Mouse (Mus musculus): Measurements from ENCODE around the gene Gm8439. TPM values are rescaled to one million over a fixed set of nuclear protein-coding genes. Genes with fewer than 3 reads are reported as not detected.
A peak's percentile ranks its signal among the peaks of the same experiment; 100 is the strongest.
"Not testable (repeated sequence)": the region's sequence is repeated elsewhere in the genome, so short reads cannot be mapped to it uniquely, and the experiment has no call there.

Gene Gm8439
- polyA plus RNA-seq, 1 experiment from 2014 or later = not detected

DNA sequence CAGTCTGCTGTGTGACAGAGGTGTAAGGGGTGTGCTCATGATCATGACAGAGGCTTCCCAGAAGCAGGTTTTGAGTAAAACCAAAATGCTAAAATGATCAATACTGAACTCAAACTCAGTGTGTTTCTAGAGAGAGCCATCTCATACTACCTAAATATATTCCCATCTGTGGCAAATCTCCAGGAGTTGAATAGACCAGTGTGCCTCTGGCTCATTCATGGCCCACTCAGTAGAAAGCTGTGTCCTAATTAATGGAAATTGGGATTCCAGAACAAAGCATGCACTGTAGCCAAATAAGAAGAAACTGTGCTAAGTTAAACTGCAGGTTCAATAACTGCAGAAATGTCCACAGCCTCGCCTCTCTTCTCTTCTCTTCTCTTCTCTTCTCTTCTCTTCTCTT lies 1.6 kb upstream of the Gm8439 start:
- no peak overlapping the region for H3K4me3 ChIP-seq
- no peak overlapping the region for H3K4me2 ChIP-seq
- ATAC-seq (ENCODE audit: low read depth) = no peak
- H3K4me1 ChIP-seq (replicated peaks) = peaks cover 4% of the 10 kb centered on the region; the same call in 1 of the 2 replicates
- H3K9me3 ChIP-seq = no peaks in the 10 kb centered on the region
- peaks cover 12% of the 10 kb centered on the region for H3K27me3 ChIP-seq
- WGBS = 48% methylated on average over 1 of the region's 1 CpGs
- H3K36me3 ChIP-seq = no peaks in the 10 kb centered on the region
- no peak overlapping the region for H3K9ac ChIP-seq
- H3K27ac ChIP-seq (replicated peaks) = no peak overlapping the region

DNA sequence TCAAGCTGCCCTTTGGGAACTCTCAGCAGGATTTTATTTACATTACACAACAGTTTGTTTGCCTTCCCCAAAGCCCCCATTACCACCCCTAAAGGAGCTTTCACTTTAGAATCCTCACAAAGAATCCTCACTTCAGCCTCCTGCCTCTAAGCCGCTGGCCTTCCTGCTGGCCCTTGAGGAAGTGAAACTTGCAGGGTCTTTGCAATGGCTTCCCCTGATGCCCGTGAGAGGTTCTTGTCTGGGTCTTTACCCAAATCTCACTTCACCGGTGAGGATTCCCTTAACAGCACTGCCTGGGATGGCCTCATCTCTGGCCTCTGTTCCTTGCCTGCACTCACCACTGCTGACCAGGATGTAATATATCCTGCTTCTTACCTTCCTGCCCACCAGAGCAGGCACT lies 525 bp downstream of the Gm8439 start:
- Histone ChIP-seq H3K27me3 (peaks cover 12% of the 10 kb centered on the region), H3K9ac (no peak overlapping the region), H3K36me3 (no peaks in the 10 kb centered on the region), H3K4me1 (replicated peaks) (peaks cover 4% of the 10 kb centered on the region; the same call in 1 of the 2 replicates), H3K9me3 (no peaks in the 10 kb centered on the region), H3K4me3 (no peak overlapping the region), H3K4me2 (no peak overlapping the region), H3K27ac (replicated peaks) (no peak overlapping the region)
- ATAC-seq (ENCODE audit: low read depth) = 0 out of 2 replicates have a peak, but pooled peaks have one; percentile 32
- WGBS = 18% methylated on average over 3 of the region's 3 CpGs

DNA sequence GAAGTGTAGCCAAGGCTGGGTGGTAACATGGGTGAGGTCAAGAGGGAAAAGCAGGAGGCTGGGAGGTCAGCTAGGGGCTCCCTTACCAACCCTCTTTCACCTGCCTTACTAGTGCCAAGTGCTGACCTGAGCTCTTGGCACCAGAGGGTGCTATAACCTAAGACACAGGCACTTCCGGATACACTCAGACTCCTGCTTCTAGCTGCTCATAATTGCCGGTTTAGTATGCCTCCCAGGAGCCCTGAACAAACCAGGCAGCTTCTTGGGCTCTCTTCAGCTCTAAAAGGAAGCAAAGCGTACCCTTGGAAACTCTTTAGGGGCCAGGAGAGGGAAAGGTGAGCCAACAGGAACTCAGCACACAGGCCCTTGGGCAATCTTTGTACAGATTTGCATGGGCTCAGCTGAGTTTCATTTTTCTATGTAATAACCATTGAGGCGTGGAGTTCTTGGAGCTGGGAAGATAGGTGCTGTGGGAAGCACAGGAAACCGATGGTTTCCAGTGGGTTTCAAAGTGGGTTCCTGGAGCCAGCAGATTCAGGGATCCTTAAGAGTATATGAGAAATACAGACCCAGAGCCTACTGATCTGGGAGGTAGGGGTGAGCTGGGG lies 1.4 kb downstream of the Gm8439 start:
- H3K9me3 ChIP-seq = no peaks in the 10 kb centered on the region
- H3K4me1 ChIP-seq (replicated peaks) = peaks cover 4% of the 10 kb centered on the region; the same call in 1 of the 2 replicates
- H3K27me3 ChIP-seq = peaks cover 12% of the 10 kb centered on the region
- H3K9ac ChIP-seq = no peak overlapping the region
- H3K4me2 ChIP-seq = no peak overlapping the region
- no peaks in the 10 kb centered on the region for H3K36me3 ChIP-seq
- ATAC-seq (ENCODE audit: low read depth) = peak; percentile 95
- H3K4me3 ChIP-seq = no peak overlapping the region
- 37% methylated on average over 5 of the region's 5 CpGs for WGBS
- H3K27ac ChIP-seq (replicated peaks) = no peak overlapping the region

DNA sequence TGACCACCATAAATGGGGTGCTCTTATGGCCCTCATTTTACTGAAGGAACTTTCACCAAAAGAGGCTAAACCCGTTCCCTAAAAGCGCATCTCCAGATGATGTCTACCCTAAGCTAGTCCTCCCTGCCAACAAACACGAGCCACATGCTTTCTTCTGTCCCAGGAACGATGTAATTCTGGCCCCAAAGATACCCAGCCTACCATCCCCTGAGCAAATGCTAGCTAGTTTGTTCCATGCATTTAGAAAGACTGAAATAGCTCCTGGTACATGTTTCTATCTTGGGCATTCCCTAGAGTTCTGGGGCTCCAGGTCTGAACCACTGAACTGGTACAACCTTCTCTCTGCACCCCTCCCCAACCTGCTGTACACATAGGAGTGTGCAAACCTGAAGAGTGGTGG lies 2.4 kb downstream of the Gm8439 start:
- no peak overlapping the region for H3K4me3 ChIP-seq
- peaks cover 4% of the 10 kb centered on the region; the same call in 1 of the 2 replicates for H3K4me1 ChIP-seq (replicated peaks)
- H3K27me3 ChIP-seq = peaks cover 12% of the 10 kb centered on the region
- no peak overlapping the region for H3K4me2 ChIP-seq
- WGBS = 88% methylated on average over 4 of the region's 4 CpGs
- H3K9me3 ChIP-seq = no peaks in the 10 kb centered on the region
- H3K9ac ChIP-seq = no peak overlapping the region
- H3K27ac ChIP-seq (replicated peaks) = no peak overlapping the region
- no peak for ATAC-seq (ENCODE audit: low read depth)
- no peaks in the 10 kb centered on the region for H3K36me3 ChIP-seq

DNA sequence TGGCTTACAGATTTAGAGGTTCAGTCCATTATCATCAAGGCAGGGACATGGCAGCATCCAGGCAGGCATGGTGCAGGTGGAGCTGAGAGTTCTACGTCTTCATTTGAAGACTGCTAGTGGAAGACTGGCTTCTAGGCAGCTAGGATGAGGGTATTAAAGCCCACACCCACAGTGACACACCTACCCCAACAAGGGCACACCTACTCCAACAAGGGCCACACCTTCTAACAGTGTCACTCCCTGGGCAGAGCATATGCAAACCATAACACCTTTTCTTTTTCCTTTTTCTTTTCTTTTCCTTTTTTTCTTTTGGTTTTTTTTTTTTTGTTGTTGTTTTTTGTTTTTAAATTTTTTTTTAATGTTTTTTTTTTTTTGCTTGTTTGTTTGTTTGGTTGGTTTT lies 7.7 kb downstream of the Gm8439 start:
- not testable (repeated sequence) for H3K4me2 ChIP-seq; H3K36me3 ChIP-seq; H3K4me1 ChIP-seq (replicated peaks); H3K4me3 ChIP-seq; ATAC-seq (ENCODE audit: low read depth); H3K9me3 ChIP-seq; H3K27me3 ChIP-seq; H3K9ac ChIP-seq; H3K27ac ChIP-seq (replicated peaks)
- 87% methylated on average over 1 of the region's 1 CpGs for WGBS

DNA sequence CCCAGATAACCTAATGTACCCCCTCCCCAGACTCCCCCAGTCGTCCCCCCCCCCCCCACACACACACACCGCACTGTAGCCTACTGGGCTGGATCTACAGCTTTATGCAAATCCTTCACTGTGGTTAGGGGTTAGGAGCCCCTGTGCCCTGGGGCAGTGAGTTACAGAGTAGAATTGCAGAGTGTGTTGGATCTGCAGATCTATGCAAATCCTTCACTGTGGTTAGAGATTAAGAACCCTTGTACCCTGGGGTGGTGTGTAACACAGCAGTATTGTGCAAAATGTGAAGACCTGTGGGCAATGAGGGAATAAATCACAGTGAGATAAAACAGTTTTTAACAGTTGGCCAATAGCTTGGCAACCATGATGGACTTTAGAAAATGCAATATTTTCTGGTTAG lies 10.4 kb downstream of the Gm8439 start:
- ATAC-seq (ENCODE audit: low read depth) = no peak
- WGBS = 11% methylated on average over 2 of the region's 2 CpGs
- H3K27me3 ChIP-seq = no peaks in the 10 kb centered on the region
- H3K36me3 ChIP-seq = no peaks in the 10 kb centered on the region
- no peaks in the 10 kb centered on the region for H3K4me1 ChIP-seq (replicated peaks)
- H3K4me2 ChIP-seq = no peak overlapping the region
- no peak overlapping the region for H3K27ac ChIP-seq (replicated peaks)
- no peak overlapping the region for H3K9ac ChIP-seq
- no peak overlapping the region for H3K4me3 ChIP-seq
- H3K9me3 ChIP-seq = no peaks in the 10 kb centered on the region

DNA sequence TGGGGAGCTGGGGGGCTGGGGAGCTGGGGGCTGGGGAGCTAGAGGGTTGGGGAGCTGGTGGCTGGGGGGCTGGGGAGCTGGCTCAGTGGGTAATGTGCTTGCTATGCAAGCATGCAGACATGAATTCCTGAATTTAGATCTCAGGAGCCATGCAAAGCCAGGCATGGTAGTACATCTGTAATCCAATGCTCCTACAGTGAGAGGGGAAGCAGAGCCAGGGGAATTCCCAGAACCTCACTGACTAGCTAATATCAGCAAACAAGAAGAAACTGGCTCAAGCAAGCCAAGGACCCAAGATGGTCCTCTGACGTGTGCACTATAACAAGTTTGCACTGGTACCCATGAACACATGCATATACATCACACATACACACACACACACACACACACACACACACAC lies 13.2 kb downstream of the Gm8439 start:
- ATAC-seq (ENCODE audit: low read depth) = no peak
- H3K9ac ChIP-seq = no peak overlapping the region

DNA sequence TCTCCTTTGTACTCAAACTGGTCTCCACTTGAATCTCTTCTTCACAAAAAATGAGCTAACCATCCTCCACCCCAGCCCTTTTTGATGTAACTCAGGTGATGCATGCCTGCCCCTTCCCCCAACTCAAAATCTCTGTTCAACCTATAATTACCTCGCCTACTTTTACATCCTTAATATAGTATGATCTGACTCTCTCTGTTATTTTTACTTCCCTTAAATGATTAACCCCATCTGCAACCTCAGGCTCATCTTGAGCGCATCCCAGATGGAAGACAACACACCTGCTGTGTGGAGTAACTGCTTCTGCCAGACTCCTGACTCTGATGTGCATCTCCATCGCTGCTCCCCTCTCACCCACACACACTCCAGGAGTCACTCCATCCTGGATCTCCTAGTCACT lies 14.1 kb downstream of the Gm8439 start:
- no peaks in the 10 kb centered on the region; the same call in 1 of the 2 replicates for H3K4me1 ChIP-seq (replicated peaks)
- H3K4me2 ChIP-seq = no peak overlapping the region
- no peaks in the 10 kb centered on the region for H3K27me3 ChIP-seq
- WGBS = 83% methylated on average over 3 of the region's 3 CpGs
- H3K9me3 ChIP-seq = no peaks in the 10 kb centered on the region
- no peak overlapping the region for H3K9ac ChIP-seq
- no peak overlapping the region for H3K27ac ChIP-seq (replicated peaks)
- no peak overlapping the region for H3K4me3 ChIP-seq
- no peak for ATAC-seq (ENCODE audit: low read depth)
- no peaks in the 10 kb centered on the region for H3K36me3 ChIP-seq

More for the DNA sequence above, 13.2 kb downstream of the Gm8439 start:
- no peaks in the 10 kb centered on the region for H3K9me3 ChIP-seq
- 100% methylated on average over 1 of the region's 1 CpGs for WGBS
- H3K4me3 ChIP-seq = no peak overlapping the region
- H3K36me3 ChIP-seq = no peaks in the 10 kb centered on the region
- no peaks in the 10 kb centered on the region for H3K27me3 ChIP-seq
- H3K4me1 ChIP-seq (replicated peaks) = no peaks in the 10 kb centered on the region
- H3K4me2 ChIP-seq = no peak overlapping the region
- no peak overlapping the region for H3K27ac ChIP-seq (replicated peaks)

DNA sequence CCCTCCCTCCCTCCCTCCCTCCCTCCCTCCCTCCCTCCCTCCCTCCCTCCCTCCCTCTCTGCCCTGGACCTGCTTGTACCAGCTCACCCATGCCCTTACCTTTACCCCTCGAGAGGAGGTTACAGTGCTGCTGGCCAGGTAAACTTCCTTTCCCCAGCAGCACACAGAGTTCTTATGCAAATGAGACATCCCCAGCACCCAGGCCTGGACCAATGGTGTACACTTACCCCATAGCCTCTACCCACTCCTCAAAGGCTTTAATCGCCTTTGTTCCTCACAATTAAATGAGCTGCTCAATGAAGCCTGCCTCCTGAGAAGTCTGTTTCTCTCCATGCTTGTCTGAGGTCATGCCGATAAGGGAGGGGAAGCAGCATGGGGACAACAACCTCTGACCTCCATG lies 18.4 kb downstream of the Gm8439 start:
- ATAC-seq (ENCODE audit: low read depth) = peak; percentile 21; the same call in 1 of the 2 replicates
- Histone ChIP-seq H3K9me3 (no peaks in the 10 kb centered on the region), H3K27ac (replicated peaks) (no peak overlapping the region), H3K4me2 (no peak overlapping the region), H3K4me3 (no peak overlapping the region), H3K4me1 (replicated peaks) (peaks cover 2% of the 10 kb centered on the region; the same call in 1 of the 2 replicates), H3K36me3 (no peaks in the 10 kb centered on the region), H3K9ac (no peak overlapping the region), H3K27me3 (no peaks in the 10 kb centered on the region)
- 23% methylated on average over 3 of the region's 3 CpGs for WGBS

DNA sequence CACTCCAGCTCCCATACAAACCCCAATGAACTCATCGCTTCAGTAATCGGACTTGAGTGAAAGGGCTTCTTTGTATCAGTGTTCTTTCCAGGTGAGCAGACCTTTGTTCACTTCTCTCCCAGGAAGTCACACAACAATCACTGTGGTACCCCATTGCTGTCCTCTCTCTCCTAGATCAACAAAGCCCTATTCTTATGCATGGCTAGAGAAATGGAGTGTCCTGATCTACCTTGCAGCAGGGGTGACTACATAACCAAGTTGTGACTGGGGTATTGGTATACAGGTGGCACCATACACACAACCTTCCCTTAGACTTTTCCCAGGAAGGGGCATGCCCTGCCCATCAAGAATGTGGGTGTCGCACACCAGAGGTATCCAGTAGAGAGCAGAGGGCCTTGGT lies 22.5 kb downstream of the Gm8439 start:
- Histone ChIP-seq H3K4me2 (no peak overlapping the region), H3K9me3 (no peaks in the 10 kb centered on the region), H3K4me1 (replicated peaks) (peaks cover 23% of the 10 kb centered on the region), H3K4me3 (no peak overlapping the region), H3K9ac (no peak overlapping the region), H3K27me3 (no peaks in the 10 kb centered on the region), H3K27ac (replicated peaks) (no peak overlapping the region), H3K36me3 (no peaks in the 10 kb centered on the region)
- no peak for ATAC-seq (ENCODE audit: low read depth)
- 86% methylated on average over 3 of the region's 3 CpGs for WGBS

DNA sequence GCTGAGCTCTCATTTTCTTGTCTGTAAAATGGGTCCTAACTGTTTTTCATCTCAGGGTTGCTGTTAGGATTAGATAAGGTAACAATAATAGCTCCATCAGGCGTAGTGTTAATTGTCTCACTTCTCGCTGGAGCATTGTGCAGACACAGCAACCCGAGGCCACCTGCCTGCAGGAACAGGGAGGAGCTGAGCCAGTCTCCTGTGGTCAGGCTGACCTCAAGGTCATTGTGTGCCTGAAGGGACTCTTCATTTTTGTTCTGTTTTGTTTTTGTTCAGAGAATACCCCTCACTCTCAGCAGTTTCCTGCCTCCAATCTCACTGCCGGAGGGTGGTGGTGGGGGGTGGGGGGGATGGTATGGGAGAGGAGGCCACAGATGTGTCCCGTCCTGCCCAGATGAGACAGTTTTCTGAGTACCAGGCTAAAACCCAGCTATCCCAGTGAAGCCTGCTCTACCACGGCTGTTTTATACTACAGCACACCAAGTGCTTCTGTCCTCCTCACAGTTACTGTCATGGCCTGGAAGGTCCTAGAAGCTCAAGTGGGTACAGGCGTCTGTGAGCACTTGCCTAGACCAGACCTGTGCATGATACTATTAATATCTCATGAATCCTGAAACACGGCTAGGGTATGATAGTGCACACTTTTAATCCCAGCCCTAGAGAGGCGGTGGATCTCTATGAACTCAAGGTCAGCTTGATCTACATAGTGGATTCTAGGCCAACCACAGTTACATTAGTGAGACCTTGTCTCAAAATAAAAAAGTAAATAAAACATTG lies 23.9 kb downstream of the Gm8439 start:
- Histone ChIP-seq H3K36me3 (no peaks in the 10 kb centered on the region), H3K4me2 (no peak overlapping the region), H3K9ac (no peak overlapping the region), H3K4me1 (replicated peaks) (peaks cover 31% of the 10 kb centered on the region), H3K4me3 (no peak overlapping the region), H3K27ac (replicated peaks) (0 out of 2 replicates have a peak overlapping the region, but pooled peaks have one; percentile 18), H3K9me3 (no peaks in the 10 kb centered on the region), H3K27me3 (no peaks in the 10 kb centered on the region)
- no peak; the same call in 1 of the 2 replicates for ATAC-seq (ENCODE audit: low read depth)
- 24% methylated on average over 9 of the region's 9 CpGs for WGBS

DNA sequence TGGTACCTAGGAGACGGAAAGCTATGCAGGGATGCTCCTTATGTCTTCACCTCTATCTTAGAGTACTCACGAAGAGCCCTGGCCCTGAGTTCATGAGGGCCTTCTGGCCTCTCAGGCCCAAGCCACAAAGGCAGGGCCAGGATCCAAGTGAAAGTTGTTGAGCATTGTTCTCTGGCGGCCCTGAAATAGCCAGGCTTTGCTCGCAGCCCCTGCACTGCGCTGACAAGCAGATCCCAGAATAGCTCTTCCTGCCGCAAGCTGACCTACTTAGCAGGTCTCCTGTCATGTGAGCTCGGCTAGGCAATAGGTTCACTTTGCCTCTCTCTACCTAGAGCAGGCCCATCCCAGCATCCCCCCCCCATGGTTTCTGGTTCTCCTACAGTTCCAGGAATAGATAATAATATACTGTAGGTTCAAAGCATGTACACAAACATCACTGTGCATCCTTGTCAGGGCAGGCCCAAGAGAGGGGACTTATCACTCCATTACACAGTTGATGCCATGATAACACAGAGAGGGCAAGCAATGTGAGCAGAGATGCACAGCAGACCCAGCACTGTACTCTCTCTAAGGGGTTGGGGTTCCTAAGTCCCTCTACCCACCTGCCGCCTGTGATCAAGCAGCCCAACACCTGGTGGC lies 25.3 kb downstream of the Gm8439 start:
- 57% methylated on average over 8 of the region's 8 CpGs for WGBS
- Histone ChIP-seq H3K9ac (peak overlapping the region; percentile 5; the same call in 1 of the 2 replicates), H3K4me1 (replicated peaks) (peaks cover 31% of the 10 kb centered on the region), H3K9me3 (no peaks in the 10 kb centered on the region), H3K4me3 (no peak overlapping the region), H3K36me3 (no peaks in the 10 kb centered on the region), H3K27me3 (no peaks in the 10 kb centered on the region), H3K4me2 (no peak overlapping the region), H3K27ac (replicated peaks) (no peak overlapping the region)
- no peak for ATAC-seq (ENCODE audit: low read depth)
